Mouse (Mus musculus) embryonic facial prominence, embryonic 12.5 days (tissue): Measurements from ENCODE around the gene Ndufb8. TPM values are rescaled to one million over a fixed set of nuclear protein-coding genes. Genes with fewer than 3 reads are reported as not detected.
A peak's percentile ranks its signal among the peaks of the same experiment; 100 is the strongest.

Experiments
- ATAC-seq: fragments of 200-750 bp; cut with Nextera tagmentation; 2 replicates; pipeline ENCODE4 v1.8.0; 2017; ENCODE audit not compliant: insufficient number of reproducible peaks, insufficient read depth, low FRiP score, low TSS enrichment
- H3K27ac ChIP-seq: fragments of 300-500 bp; sonication (generic); 2 replicates; pipeline ENCODE4 v1.5.1; 2016; ENCODE audit warnings: mild to moderate bottlenecking
- H3K27me3 ChIP-seq: fragments of 300-500 bp; sonication (generic); 2 replicates; pipeline ENCODE4 v1.6.1; 2016; ENCODE audit warnings: mild to moderate bottlenecking, moderate library complexity
- H3K36me3 ChIP-seq: fragments of 300-500 bp; sonication (generic); 2 replicates; pipeline ENCODE4 v1.6.1; 2016; ENCODE audit warnings: mild to moderate bottlenecking
- H3K4me1 ChIP-seq: fragments of 300-500 bp; sonication (generic); 2 replicates; pipeline ENCODE4 v1.6.1; 2016
- H3K4me2 ChIP-seq: fragments of 300-500 bp; sonication (generic); replicated peaks from 2 replicates; pipeline ENCODE4 v1.6.1; 2016; ENCODE audit warnings: mild to moderate bottlenecking, moderate library complexity
- H3K4me3 ChIP-seq: fragments of 300-500 bp; sonication (generic); 2 replicates; pipeline ENCODE4 v1.5.1; 2016; ENCODE audit warnings: mild to moderate bottlenecking
- H3K9ac ChIP-seq: fragments of 300-500 bp; sonication (generic); 2 replicates; pipeline ENCODE4 v1.6.1; 2016; ENCODE audit warnings: mild to moderate bottlenecking, moderate library complexity
- H3K9me3 ChIP-seq: fragments of 300-500 bp; sonication (generic); 2 replicates; pipeline ENCODE4 v1.6.1; 2016; ENCODE audit warnings: mild to moderate bottlenecking, moderate library complexity
- WGBS: fragments of 180-500 bp; shearing (Covaris S2); methylation state at CpG from one replicate; pipeline ENCODE4 v1.1.7; 2016; 5-methylcytosine and 5-hydroxymethylcytosine counted together
- polyA plus RNA-seq: library from polyadenylated mRNA; unstranded; fragments of >200 nt; fragmentation: Nextera tagmentation; extraction: Ambion mirVana; gene quantifications from 2 replicates; pipeline ENCODE4 v1.2.1, GENCODE M21; 2016

Gene Ndufb8
- polyA plus RNA-seq, 1 experiment from 2014 or later = 465 TPM

DNA sequence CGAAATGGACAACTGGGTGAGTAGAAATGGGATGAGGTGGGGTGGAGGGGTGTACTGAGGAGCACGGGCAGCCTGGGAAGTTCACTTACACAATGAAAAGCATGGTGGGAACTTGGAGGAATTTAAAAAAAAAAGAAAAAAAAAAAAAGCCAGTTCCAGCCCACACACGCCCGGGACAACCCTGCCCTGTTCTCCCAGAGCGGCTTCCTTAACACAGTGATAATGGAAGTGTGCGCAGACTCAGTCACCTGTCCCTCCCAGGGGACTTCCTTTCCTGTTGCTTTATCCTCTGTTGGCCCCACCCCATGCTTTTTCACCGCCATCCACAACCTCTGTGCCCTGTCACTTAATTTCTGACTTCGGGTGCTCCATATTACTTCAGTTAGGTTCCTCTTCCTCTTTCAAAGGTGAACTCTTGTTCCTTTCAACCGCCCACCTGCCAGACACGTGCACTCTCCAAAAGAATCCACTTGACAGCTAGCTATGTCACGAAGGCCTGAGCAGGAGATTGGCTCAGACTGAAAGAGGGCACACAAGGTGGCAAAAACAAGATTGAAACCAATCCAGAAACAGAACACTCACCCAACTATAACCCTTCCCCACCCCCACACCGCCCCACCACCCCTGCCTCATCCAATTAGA, 44.6 kb downstream of the Ndufb8 start:
- Histone ChIP-seq H3K36me3 (no peaks in the 10 kb centered on the region), H3K27me3 (peaks cover 81% of the 10 kb centered on the region), H3K27ac (no peak overlapping the region), H3K4me2 (peak overlapping the region; percentile 89; the same call in 1 of the 2 replicates), H3K4me1 (peaks cover 31% of the 10 kb centered on the region), H3K4me3 (peak overlapping the region; percentile 43), H3K9ac (no peak overlapping the region), H3K9me3 (no peaks in the 10 kb centered on the region)
- no peak for ATAC-seq
- WGBS = 3% methylated on average over 12 of the region's 12 CpGs

DNA sequence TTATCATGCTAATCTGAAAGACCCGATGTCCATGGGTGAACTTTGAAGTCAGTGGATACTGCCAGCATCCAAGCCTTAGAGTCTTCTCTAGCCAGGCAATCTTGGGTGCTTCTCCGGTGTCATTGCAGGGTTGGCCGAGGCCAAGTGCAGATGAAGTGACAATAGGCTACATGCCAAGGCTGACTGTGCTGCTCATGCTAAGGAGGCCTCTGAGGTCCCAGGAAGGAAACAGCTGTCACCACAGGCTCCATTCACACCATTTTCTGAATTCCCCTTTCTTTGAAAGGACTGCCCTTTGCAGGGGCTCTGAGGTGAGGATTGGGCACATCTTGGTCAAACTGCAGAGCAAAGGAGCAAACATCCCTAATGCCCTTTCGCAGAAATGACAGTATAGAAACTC, 52.5 kb downstream of the Ndufb8 start:
- peaks cover 4% of the 10 kb centered on the region; the same call in 1 of the 2 replicates for H3K4me1 ChIP-seq
- no peak overlapping the region for H3K27ac ChIP-seq
- no peaks in the 10 kb centered on the region for H3K9me3 ChIP-seq
- H3K4me3 ChIP-seq = no peak overlapping the region
- ATAC-seq = no peak
- peaks cover 18% of the 10 kb centered on the region; the same call in 1 of the 2 replicates for H3K27me3 ChIP-seq
- H3K4me2 ChIP-seq = no peak overlapping the region
- no peaks in the 10 kb centered on the region for H3K36me3 ChIP-seq
- no peak overlapping the region for H3K9ac ChIP-seq
- 80% methylated on average over 4 of the region's 4 CpGs for WGBS

DNA sequence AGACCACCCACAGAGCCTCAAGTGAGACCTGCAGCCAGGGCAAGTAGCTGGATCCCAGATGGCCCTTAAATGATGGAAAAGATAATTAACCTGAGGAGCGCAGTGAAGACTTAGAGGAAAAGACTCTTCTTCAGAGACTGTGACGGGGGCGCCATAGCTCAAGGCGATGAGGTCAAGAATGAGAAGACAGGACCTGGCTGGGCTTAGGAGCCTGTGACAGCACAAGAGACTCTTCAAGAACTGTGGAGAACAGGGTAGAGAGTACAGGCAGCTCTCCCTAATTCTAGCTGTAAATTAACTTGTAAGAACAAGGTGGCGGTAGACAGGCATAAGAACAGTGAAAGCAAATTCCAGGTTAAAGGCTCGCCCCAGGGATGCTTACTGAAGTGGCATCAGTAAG, 53.3 kb downstream of the Ndufb8 start:
- Histone ChIP-seq H3K4me3 (no peak overlapping the region), H3K9me3 (no peaks in the 10 kb centered on the region), H3K4me2 (no peak overlapping the region), H3K27ac (no peak overlapping the region), H3K9ac (no peak overlapping the region), H3K36me3 (no peaks in the 10 kb centered on the region), H3K27me3 (peaks cover 12% of the 10 kb centered on the region; the same call in 1 of the 2 replicates), H3K4me1 (peaks cover 4% of the 10 kb centered on the region; the same call in 1 of the 2 replicates)
- no peak for ATAC-seq
- WGBS = 76% methylated on average over 6 of the region's 6 CpGs

DNA sequence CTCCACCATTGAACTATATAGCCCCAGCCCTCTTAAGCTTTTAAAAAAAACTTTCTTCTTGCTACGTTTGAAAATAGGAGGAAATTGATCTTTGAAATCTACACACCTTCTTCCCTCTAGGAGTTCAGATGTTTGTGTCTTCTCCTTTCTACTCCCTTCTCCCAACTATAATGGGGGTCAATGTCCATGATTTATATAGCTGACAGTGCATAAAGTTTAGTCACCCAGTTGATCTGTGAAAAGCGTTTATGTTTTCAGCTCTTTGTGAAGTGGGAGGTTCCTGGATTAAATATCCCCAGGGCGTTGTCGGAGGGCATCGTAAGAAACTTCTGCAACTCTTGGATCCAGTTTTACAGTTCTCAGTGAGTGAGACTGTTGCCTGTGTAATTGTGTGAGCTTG, 55.0 kb downstream of the Ndufb8 start:
- Histone ChIP-seq H3K27me3 (peaks cover 14% of the 10 kb centered on the region), H3K27ac (no peak overlapping the region), H3K4me1 (peaks cover 4% of the 10 kb centered on the region; the same call in 1 of the 2 replicates), H3K4me3 (no peak overlapping the region), H3K36me3 (no peaks in the 10 kb centered on the region), H3K9me3 (no peaks in the 10 kb centered on the region), H3K4me2 (no peak overlapping the region), H3K9ac (no peak overlapping the region)
- ATAC-seq = no peak
- WGBS = 38% methylated on average over 5 of the region's 5 CpGs

DNA sequence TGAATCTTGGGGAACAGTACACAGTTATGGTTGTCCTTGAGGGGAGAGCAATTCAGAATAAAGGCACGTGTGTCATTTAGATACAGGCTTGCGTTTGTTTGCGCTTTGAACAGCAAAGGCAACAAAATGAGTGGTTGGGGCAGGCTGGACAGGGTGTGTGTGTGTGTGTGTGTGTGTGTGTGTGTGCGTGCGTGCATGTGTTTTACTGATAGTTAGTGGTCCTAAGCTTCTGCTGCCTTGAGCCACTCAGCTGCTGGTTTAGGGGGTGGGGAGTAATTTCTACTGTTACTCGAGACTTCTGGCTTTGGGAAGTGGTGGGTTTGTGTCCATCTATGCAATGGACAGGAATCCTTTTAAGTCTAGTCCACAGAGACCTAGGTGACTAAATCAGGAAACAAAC, 56.3 kb downstream of the Ndufb8 start:
- Histone ChIP-seq H3K27me3 (peaks cover 14% of the 10 kb centered on the region), H3K27ac (no peak overlapping the region), H3K4me2 (no peak overlapping the region), H3K36me3 (no peaks in the 10 kb centered on the region), H3K9me3 (no peaks in the 10 kb centered on the region), H3K9ac (no peak overlapping the region), H3K4me3 (no peak overlapping the region), H3K4me1 (peaks cover 4% of the 10 kb centered on the region; the same call in 1 of the 2 replicates)
- ATAC-seq = no peak
- 60% methylated on average over 6 of the region's 6 CpGs for WGBS

Other genes starting within 250 kb of the Ndufb8 start
- 0.09 TPM in 2 replicates for gene Scd4, start 222.3 kb downstream of the Ndufb8 start, polyA plus RNA-seq
- 8.8 and 11.6 TPM in 2 replicates for gene Scd1, start 147.6 kb downstream of the Ndufb8 start, polyA plus RNA-seq
- gene Wnt8b, start 62.0 kb downstream of the Ndufb8 start, polyA plus RNA-seq = 0.36 and 0.45 TPM in 2 replicates
- gene Sec31b, start 9.6 kb downstream of the Ndufb8 start, polyA plus RNA-seq = 0.17 and 0.38 TPM in 2 replicates
- gene Gm20538, start 2.6 kb downstream of the Ndufb8 start, polyA plus RNA-seq = not detected in 2 replicates
- 44.2 and 44.5 TPM in 2 replicates for gene Hif1an, start 7.4 kb upstream of the Ndufb8 start, polyA plus RNA-seq
- 0.55 and 0.95 TPM in 2 replicates for gene Pax2, start 200.6 kb upstream of the Ndufb8 start, polyA plus RNA-seq